Mouse (Mus musculus) heart, embryonic 11.5 days (tissue): ENCODE measurements at regions not wholly inside any gene's neighbourhood (a gene's known extent, or its start where the extent isn't known, plus 50 kb on each side); places are given as distances from the start of the nearest gene placed in this dataset.

Experiments
- ATAC-seq: fragments of 200-750 bp; cut with Nextera tagmentation; replicated peaks from 2 replicates; pipeline ENCODE4 v1.8.0; 2017; ENCODE audit warnings: moderate library complexity; ENCODE audit not compliant: insufficient number of reproducible peaks, low FRiP score, low TSS enrichment
- H3K27ac ChIP-seq: fragments of 300-500 bp; sonication (generic); 2 replicates; pipeline ENCODE4 v1.5.1; 2014; ENCODE audit warnings: mild to moderate bottlenecking, low read depth, low read length
- H3K27me3 ChIP-seq: fragments of 300-500 bp; sonication (generic); 2 replicates; pipeline ENCODE4 v1.6.1; 2014; ENCODE audit warnings: mild to moderate bottlenecking, low read length, mixed read lengths; ENCODE audit not compliant: control insufficient read depth, insufficient read depth
- H3K36me3 ChIP-seq: fragments of 300-500 bp; sonication (generic); 2 replicates; pipeline ENCODE4 v1.6.1; 2014; ENCODE audit warnings: mild to moderate bottlenecking, low read length, moderate library complexity, mixed read lengths; ENCODE audit not compliant: control insufficient read depth, insufficient read depth
- H3K4me1 ChIP-seq: fragments of 300-500 bp; sonication (generic); 2 replicates; pipeline ENCODE4 v1.6.1; 2014; ENCODE audit warnings: low read length; ENCODE audit not compliant: control insufficient read depth, insufficient read depth
- H3K4me2 ChIP-seq: fragments of 300-500 bp; sonication (generic); 2 replicates; pipeline ENCODE4 v1.6.1; 2014; ENCODE audit warnings: mild to moderate bottlenecking, moderate library complexity
- H3K4me3 ChIP-seq: fragments of 300-500 bp; sonication (generic); 2 replicates; pipeline ENCODE4 v1.5.1; 2014; ENCODE audit warnings: low read depth, low read length
- H3K9ac ChIP-seq: fragments of 300-500 bp; sonication (generic); 2 replicates; pipeline ENCODE4 v1.6.1; 2014; ENCODE audit warnings: mild to moderate bottlenecking, low read depth, low read length, moderate library complexity
- H3K9me3 ChIP-seq: fragments of 300-500 bp; sonication (generic); replicated peaks from 2 replicates; pipeline ENCODE4 v1.6.1; 2016; ENCODE audit warnings: low read length; ENCODE audit not compliant: control insufficient read depth
- WGBS: fragments of 180-500 bp; shearing (Covaris S2); extraction: QIAGEN DNeasy Blood & Tissue Kit; methylation state at CpG from one replicate; pipeline ENCODE4 v1.1.7; 2014; ENCODE audit not compliant: insufficient replicate concordance; 5-methylcytosine and 5-hydroxymethylcytosine counted together

DNA sequence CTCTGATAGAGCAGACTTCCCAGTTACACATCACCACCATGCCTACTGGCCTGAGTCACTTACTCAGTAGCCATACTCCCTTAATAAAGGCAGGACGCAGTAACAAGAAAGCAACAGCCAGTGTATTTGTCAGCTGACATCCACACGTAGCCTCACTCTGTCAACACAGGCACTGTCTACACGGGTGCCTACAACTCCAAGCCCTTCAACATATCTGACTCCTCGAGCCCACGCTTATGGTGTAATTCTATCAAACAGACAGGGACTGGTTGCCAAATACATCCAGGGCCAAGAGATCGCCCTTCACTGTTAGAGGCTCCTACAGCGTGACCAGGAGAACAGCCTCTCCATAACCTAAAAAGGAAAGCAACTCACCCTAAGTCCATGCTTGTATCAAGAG lies 188.1 kb upstream of the Spred2 start:
- no peak overlapping the region for H3K4me3 ChIP-seq
- no peaks in the 10 kb centered on the region for H3K36me3 ChIP-seq
- H3K4me1 ChIP-seq, result no peaks in the 10 kb centered on the region
- no peak overlapping the region for H3K27ac ChIP-seq
- no peaks in the 10 kb centered on the region for H3K27me3 ChIP-seq
- no peaks in the 10 kb centered on the region for H3K9me3 ChIP-seq
- no peak for ATAC-seq
- 76% methylated on average over 7 of the region's 7 CpGs for WGBS
- no peak overlapping the region for H3K9ac ChIP-seq
- no peak overlapping the region for H3K4me2 ChIP-seq

- no peak overlapping the region for H3K27ac ChIP-seq
- no peak overlapping the region for H3K9ac ChIP-seq
- WGBS, result 69% methylated on average over 7 of the region's 7 CpGs
- H3K4me2 ChIP-seq, result no peak overlapping the region
- H3K9me3 ChIP-seq, result no peaks in the 10 kb centered on the region
- H3K27me3 ChIP-seq, result no peaks in the 10 kb centered on the region
- no peaks in the 10 kb centered on the region for H3K4me1 ChIP-seq
- ATAC-seq, result no peak
- no peaks in the 10 kb centered on the region for H3K36me3 ChIP-seq
- H3K4me3 ChIP-seq, result no peak overlapping the region
Measured at GRCm38 (mm10) chr11:19736926-19737325, 187.2 kb upstream of the Spred2 start.

GRCm38 (mm10) chr11:19737331-19737730 lies 186.8 kb upstream of the Spred2 start:
- no peak overlapping the region for H3K27ac ChIP-seq
- no peak for ATAC-seq
- H3K27me3 ChIP-seq, result no peaks in the 10 kb centered on the region
- no peak overlapping the region for H3K9ac ChIP-seq
- WGBS, result 56% methylated on average over 5 of the region's 5 CpGs
- H3K4me1 ChIP-seq, result no peaks in the 10 kb centered on the region
- no peak overlapping the region for H3K4me3 ChIP-seq
- no peaks in the 10 kb centered on the region for H3K9me3 ChIP-seq
- no peak overlapping the region for H3K4me2 ChIP-seq
- H3K36me3 ChIP-seq, result no peaks in the 10 kb centered on the region

- no peak for ATAC-seq
- no peak overlapping the region for H3K27ac ChIP-seq
Measured at GRCm38 (mm10) chr11:19737807-19738206, 186.4 kb upstream of the Spred2 start.

DNA sequence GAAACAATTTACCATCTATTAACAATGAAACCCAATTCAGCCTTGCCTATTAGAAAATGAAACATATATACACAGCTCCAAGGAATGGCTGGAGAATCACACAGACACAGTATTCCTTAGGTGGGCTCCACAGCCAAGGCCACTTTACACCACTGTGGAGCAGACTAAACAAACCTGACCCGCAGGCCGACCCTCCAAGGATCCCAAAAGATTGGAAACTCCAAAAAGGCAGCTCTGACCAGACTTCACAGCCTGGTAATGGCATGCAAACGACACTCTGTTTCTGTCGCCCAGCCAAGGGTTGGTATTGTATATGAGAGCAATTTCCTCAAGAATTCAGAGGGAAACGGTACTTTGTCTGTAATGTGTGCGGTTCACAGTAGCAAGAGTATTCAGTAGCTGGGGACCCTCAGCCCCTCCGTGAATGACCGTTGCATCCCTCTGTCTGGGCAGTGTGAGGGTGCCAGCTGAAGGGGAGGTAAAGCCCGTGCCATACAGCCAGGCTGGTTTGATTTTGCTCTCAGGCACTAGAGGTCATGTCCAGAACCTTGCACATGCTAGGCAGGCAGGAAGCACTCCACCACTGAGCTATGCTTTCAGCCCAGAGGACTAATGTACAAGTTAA lies 184.5 kb upstream of the Spred2 start:
- Histone ChIP-seq H3K27ac (no peak overlapping the region), H3K4me1 (no peaks in the 10 kb centered on the region), H3K4me3 (no peak overlapping the region), H3K4me2 (no peak overlapping the region), H3K36me3 (no peaks in the 10 kb centered on the region), H3K9ac (no peak overlapping the region), H3K9me3 (no peaks in the 10 kb centered on the region), H3K27me3 (no peaks in the 10 kb centered on the region)
- 61% methylated on average over 9 of the region's 9 CpGs for WGBS
- ATAC-seq, result no peak

More at GRCm38 (mm10) chr11:19737807-19738206, 186.4 kb upstream of the Spred2 start:
- H3K36me3 ChIP-seq, result no peaks in the 10 kb centered on the region
- H3K9ac ChIP-seq, result no peak overlapping the region
- H3K4me3 ChIP-seq, result no peak overlapping the region
- H3K9me3 ChIP-seq, result no peaks in the 10 kb centered on the region
- H3K4me1 ChIP-seq, result no peaks in the 10 kb centered on the region
- H3K4me2 ChIP-seq, result no peak overlapping the region
- no peaks in the 10 kb centered on the region for H3K27me3 ChIP-seq
- 57% methylated on average over 5 of the region's 5 CpGs for WGBS

GRCm38 (mm10) chr11:19740562-19740961 lies 183.6 kb upstream of the Spred2 start:
- Histone ChIP-seq H3K4me1 (no peaks in the 10 kb centered on the region), H3K4me2 (no peak overlapping the region), H3K4me3 (no peak overlapping the region), H3K36me3 (no peaks in the 10 kb centered on the region), H3K9me3 (no peaks in the 10 kb centered on the region), H3K27me3 (no peaks in the 10 kb centered on the region), H3K9ac (no peak overlapping the region), H3K27ac (no peak overlapping the region)
- whole genome bisulfite sequencing, result 70% methylated on average over 3 of the region's 3 CpGs
- ATAC-seq, result no peak

GRCm38 (mm10) chr11:19747097-19747972 lies 176.8 kb upstream of the Spred2 start:
- Histone ChIP-seq H3K4me1 (peaks cover 5% of the 10 kb centered on the region; the same call in 1 of the 2 replicates), H3K9me3 (no peaks in the 10 kb centered on the region), H3K36me3 (no peaks in the 10 kb centered on the region), H3K4me2 (peak overlapping the region; percentile 19; the same call in 1 of the 2 replicates), H3K4me3 (no peak overlapping the region), H3K9ac (no peak overlapping the region), H3K27me3 (no peaks in the 10 kb centered on the region), H3K27ac (no peak overlapping the region)
- WGBS, result 32% methylated on average over 11 of the region's 11 CpGs
- no peak for ATAC-seq

- Histone ChIP-seq H3K36me3 (no peaks in the 10 kb centered on the region), H3K9me3 (no peaks in the 10 kb centered on the region), H3K9ac (no peak overlapping the region), H3K4me1 (peaks cover 5% of the 10 kb centered on the region; the same call in 1 of the 2 replicates), H3K4me2 (peak overlapping the region; percentile 19; the same call in 1 of the 2 replicates), H3K4me3 (no peak overlapping the region), H3K27ac (no peak overlapping the region), H3K27me3 (no peaks in the 10 kb centered on the region)
- no peak for ATAC-seq
- WGBS, result 52% methylated on average over 14 of the region's 14 CpGs
Measured at GRCm38 (mm10) chr11:19747973-19748559, 176.1 kb upstream of the Spred2 start.
